Mouse (Mus musculus) lung, postnatal 0 days (tissue): ENCODE measurements around the gene Rnh1.

Source experiments
- CTCF ChIP-seq: IDR thresholded peaks from 2 replicates; pipeline ENCODE4 v1.5.1; 2016; ENCODE audit warnings: antibody characterized with exemption, mild to moderate bottlenecking
- EP300 ChIP-seq: IDR thresholded peaks from 2 replicates; pipeline ENCODE4 v1.6.1; 2016; ENCODE audit warnings: antibody characterized with exemption, mild to moderate bottlenecking, control low read depth

GRCm38 (mm10) chr7:141146043-141146595 lies 26.5 kb downstream of the Rnh1 start:
- no peak for TF ChIP-seq EP300
- no peak for TF ChIP-seq CTCF
